Mouse (Mus musculus) CH12.LX (cell line): ENCODE measurements around the gene Srgn.
"Not testable (repeated sequence)": the region's sequence is repeated elsewhere in the genome, so short reads cannot be mapped to it uniquely, and the experiment has no call there.

Experiments
- CHD2 ChIP-seq: IDR thresholded peaks from 2 replicates; pipeline ENCODE4 v1.6.1; 2011; ENCODE audit warnings: low read length, improper control_type of control experiment
- CTCF ChIP-seq, 2 experiments: IDR thresholded peaks in 1 of 2; conservative IDR thresholded peaks in 1 of 2; 2 replicates each; pipeline ENCODE4 v1.5.1; 2011 to 2012; ENCODE audit warnings: low read depth in 2 of 2, low read length in 2 of 2, improper control_type of control experiment in 1 of 2, inconsistent platforms in 1 of 2, mild to moderate bottlenecking in 1 of 2, moderate library complexity in 1 of 2
- E2F4 ChIP-seq: IDR thresholded peaks from 2 replicates; pipeline ENCODE4 v1.6.1; 2011; ENCODE audit warnings: low read depth, low read length, improper control_type of control experiment; ENCODE audit not compliant: insufficient replicate concordance
- EP300 ChIP-seq: IDR thresholded peaks from 2 replicates; pipeline ENCODE4 v1.6.1; 2011; ENCODE audit warnings: low read length, improper control_type of control experiment
- MXI1 ChIP-seq: IDR thresholded peaks from 2 replicates; pipeline ENCODE4 v1.6.1; 2011; ENCODE audit warnings: mild to moderate bottlenecking, low read depth, low read length, improper control_type of control experiment
- NELFE ChIP-seq: IDR thresholded peaks from 2 replicates; pipeline ENCODE4 v1.6.1; 2011; ENCODE audit warnings: low read depth, low read length, improper control_type of control experiment
- POLR2AphosphoS2 ChIP-seq: IDR thresholded peaks from 2 replicates; pipeline ENCODE4 v1.6.1; 2011; ENCODE audit warnings: low read depth, low read length, improper control_type of control experiment
- TBP ChIP-seq: conservative IDR thresholded peaks from 2 replicates; pipeline ENCODE4 v1.6.1; 2011; ENCODE audit warnings: low read depth, low read length, improper control_type of control experiment
- USF2 ChIP-seq: conservative IDR thresholded peaks from 2 replicates; pipeline ENCODE4 v1.6.1; 2011; ENCODE audit warnings: low read depth, low read length, improper control_type of control experiment

DNA sequence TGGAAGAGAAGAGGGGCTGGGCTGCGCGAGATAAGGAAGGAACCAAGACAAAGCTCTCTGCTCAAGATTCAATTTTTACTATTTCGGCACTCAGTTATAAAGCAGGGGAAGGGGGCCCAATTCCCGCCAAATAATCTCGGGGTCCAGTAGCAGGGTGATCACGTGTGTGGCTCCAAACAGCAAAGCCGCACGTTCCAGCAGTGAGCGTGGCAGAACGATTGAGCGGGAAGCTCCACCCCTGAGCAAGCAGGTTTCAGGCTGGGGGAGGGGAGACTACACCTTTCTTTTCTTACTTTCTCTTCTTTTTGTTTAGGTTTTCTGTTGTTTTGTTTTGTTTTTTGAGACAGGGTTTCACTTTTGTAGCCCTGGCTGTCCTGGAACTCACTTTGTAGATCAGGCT, 75.2 kb downstream of the Srgn start:
- not testable (repeated sequence) for TF ChIP-seq CHD2; TBP; CTCF (conservative IDR thresholded peaks at IDR 0.05 in 1 of 2, IDR thresholded peaks at IDR 0.05 in 1 of 2; ENCODE audit: low read depth in 2 of 2, low read length in 2 of 2); EP300; MXI1; POLR2AphosphoS2; USF2; E2F4; NELFE
